Mouse (Mus musculus): Measurements from ENCODE around the gene Psma4. TPM values are rescaled to one million over a fixed set of nuclear protein-coding genes. Genes with fewer than 3 reads are reported as not detected.

Psma4 gene
- 196 TPM for polyA plus RNA-seq (2014; fragmentation: Illumina TruSeq; extraction: RNeasy Lipid Tissue Mini Kit (QIAGEN cat#74804); ENCODE audit: low read depth, low replicate concordance)

DNA sequence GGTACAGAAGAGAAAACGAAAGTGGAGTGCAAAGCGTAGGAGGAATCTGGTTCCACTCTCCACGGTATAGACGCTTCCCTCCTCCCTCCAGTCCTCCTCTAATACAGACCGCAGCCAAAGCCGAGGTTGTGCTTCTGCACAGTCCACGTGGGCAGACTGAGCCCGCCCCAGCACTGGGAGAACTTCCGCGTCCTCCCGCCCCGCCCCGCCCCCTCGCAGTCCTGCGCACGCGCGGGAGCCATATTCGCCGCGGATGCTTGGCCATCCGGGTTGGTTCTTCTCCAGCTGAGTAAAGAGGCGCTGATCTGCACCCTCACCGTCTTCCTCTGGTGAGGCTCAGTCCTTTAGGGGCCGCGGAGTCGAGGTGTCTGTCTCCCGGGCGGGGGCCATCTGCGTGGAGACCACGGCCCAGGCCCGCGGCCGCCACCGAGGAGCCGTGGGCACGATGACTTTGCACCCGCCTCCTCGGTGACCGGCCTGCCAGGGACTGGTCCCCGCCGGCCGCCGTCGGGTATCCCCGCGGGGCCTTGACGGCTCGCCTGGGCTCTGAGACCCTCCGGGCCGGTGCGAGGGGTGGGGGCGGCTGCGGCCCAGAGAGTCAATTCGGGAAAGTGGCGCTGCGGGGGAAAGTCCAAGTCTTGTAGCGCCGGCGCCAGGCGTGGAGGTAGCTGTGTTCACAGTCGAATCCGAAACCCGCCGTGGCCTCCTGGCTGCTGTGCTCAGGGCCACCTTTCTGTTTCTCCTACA is at the start of gene Psma4, which contains the start of gene AY074887:
TSS of gene Psma4 (plus strand) at position 216 of the 747 bp plus-strand sequence.
TSS of gene AY074887 (minus strand) at position 424 of the 747 bp plus-strand sequence.

GRCm38 (mm10) chr9:54917010-54917677 is 33.4 kb upstream of the Psma4 start, which contains the start of gene Hykk:
Hykk (plus strand) TSS chr9:54917283.

DNA sequence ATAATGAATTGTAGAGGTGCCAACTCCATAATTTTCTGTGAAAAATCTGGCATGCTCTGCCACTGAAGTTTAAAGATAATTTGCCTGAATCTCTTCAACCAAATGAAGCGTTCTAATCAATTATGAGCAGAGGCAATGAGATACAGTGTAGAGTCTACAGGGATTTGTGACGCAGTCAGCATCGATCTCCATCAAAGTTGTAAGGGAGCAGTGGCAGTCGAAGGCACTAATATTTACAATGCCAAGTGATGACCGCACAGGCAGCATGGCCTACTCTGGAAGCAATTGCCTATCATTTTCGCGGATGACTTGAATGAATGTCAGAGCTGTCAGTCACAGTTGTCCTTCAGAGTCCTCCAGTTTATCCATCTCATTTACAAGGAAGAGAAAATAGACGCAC is 30.1 kb downstream of the Psma4 start, which contains the start of gene Chrna5:
TSS of gene Chrna5 (plus strand) at position 207 of the 400 bp plus-strand sequence.

Other genes starting within 250 kb of the Psma4 start
- gene Wdr61, start 216.3 kb upstream of the Psma4 start, polyA plus RNA-seq (2014; fragmentation: Illumina TruSeq; extraction: RNeasy Lipid Tissue Mini Kit (QIAGEN cat#74804); ENCODE audit: low read depth, low replicate concordance) = 42.7 TPM
- 0.65 TPM for gene Crabp1, start 186.0 kb upstream of the Psma4 start, polyA plus RNA-seq (2014; fragmentation: Illumina TruSeq; extraction: RNeasy Lipid Tissue Mini Kit (QIAGEN cat#74804); ENCODE audit: low read depth, low replicate concordance)
- gene Ireb2, start 87.0 kb upstream of the Psma4 start, polyA plus RNA-seq (2014; fragmentation: Illumina TruSeq; extraction: RNeasy Lipid Tissue Mini Kit (QIAGEN cat#74804); ENCODE audit: low read depth, low replicate concordance) = 22.0 TPM
- gene Hykk, start 33.5 kb upstream of the Psma4 start, polyA plus RNA-seq (2014; fragmentation: Illumina TruSeq; extraction: RNeasy Lipid Tissue Mini Kit (QIAGEN cat#74804); ENCODE audit: low read depth, low replicate concordance) = 1.2 TPM
- not detected for gene AY074887, start 208 bp downstream of the Psma4 start, polyA plus RNA-seq (2014; fragmentation: Illumina TruSeq; extraction: RNeasy Lipid Tissue Mini Kit (QIAGEN cat#74804); ENCODE audit: low read depth, low replicate concordance)
- gene Chrna5, start 30.1 kb downstream of the Psma4 start, polyA plus RNA-seq (2014; fragmentation: Illumina TruSeq; extraction: RNeasy Lipid Tissue Mini Kit (QIAGEN cat#74804); ENCODE audit: low read depth, low replicate concordance) = not detected
- 0.13 TPM for gene Chrna3, start 75.8 kb downstream of the Psma4 start, polyA plus RNA-seq (2014; fragmentation: Illumina TruSeq; extraction: RNeasy Lipid Tissue Mini Kit (QIAGEN cat#74804); ENCODE audit: low read depth, low replicate concordance)
- 0.16 TPM for gene Chrnb4, start 98.0 kb downstream of the Psma4 start, polyA plus RNA-seq (2014; fragmentation: Illumina TruSeq; extraction: RNeasy Lipid Tissue Mini Kit (QIAGEN cat#74804); ENCODE audit: low read depth, low replicate concordance)
- 29.4 TPM for gene Ube2q2, start 198.1 kb downstream of the Psma4 start, polyA plus RNA-seq (2014; fragmentation: Illumina TruSeq; extraction: RNeasy Lipid Tissue Mini Kit (QIAGEN cat#74804); ENCODE audit: low read depth, low replicate concordance)